Mouse (Mus musculus): ENCODE results near the gene Mlec. TPM values are rescaled to one million over a fixed set of nuclear protein-coding genes. Genes with fewer than 3 reads are reported as not detected.

The Mlec gene
- total and polyA plus RNA-seq, 2 experiments from 2014 or later = 21.1 to 68.4 TPM

- TF ChIP-seq CTCF (IDR thresholded peaks at IDR 0.05; ENCODE audit: low read depth) (no peak), EP300 (IDR thresholded peaks at IDR 0.05; ENCODE audit: low read depth) (no peak)
- no peaks in the 10 kb centered on the region for H3K36me3 ChIP-seq (replicated peaks; ENCODE audit: control insufficient read depth, insufficient read depth, low read length)
- ATAC-seq (ENCODE audit: insufficient read depth, low read depth) = no peak
Observed at GRCm38 (mm10) chr5:115190081-115190480, 32.1 kb upstream of the Mlec start.

GRCm38 (mm10) chr5:115188824-115189223 lies 30.8 kb upstream of the Mlec start:
- WGBS = 50% methylated on average over 5 of the region's 5 CpGs
- Histone ChIP-seq H3K27ac (ENCODE audit: low read depth) (no peak overlapping the region), H3K4me3 (ENCODE audit: low read depth, low read length) (no peak overlapping the region), H3K4me1 (ENCODE audit: control insufficient read depth, insufficient read depth) (peaks cover 12% of the 10 kb centered on the region), H3K9ac (replicated peaks; ENCODE audit: low read depth, low read length) (no peak overlapping the region), H3K27me3 (ENCODE audit: control insufficient read depth, insufficient read depth, low read length) (peaks cover 43% of the 10 kb centered on the region), H3K4me2 (ENCODE audit: low read depth, low read length) (no peak overlapping the region), H3K36me3 (replicated peaks; ENCODE audit: control insufficient read depth, insufficient read depth, low read length) (no peaks in the 10 kb centered on the region), H3K9me3 (replicated peaks; ENCODE audit: control insufficient read depth, low read length) (no peaks in the 10 kb centered on the region)
- TF ChIP-seq EP300 (IDR thresholded peaks at IDR 0.05; ENCODE audit: low read depth) = no peak
- peak; percentile 75 for TF ChIP-seq CTCF (IDR thresholded peaks at IDR 0.05; ENCODE audit: low read depth)
- DNase-seq (ENCODE audit: low spot score) (no peak), ATAC-seq (ENCODE audit: insufficient read depth, low read depth) (no peak)

More at GRCm38 (mm10) chr5:115190081-115190480, 32.1 kb upstream of the Mlec start:
- Histone ChIP-seq H3K9ac (replicated peaks; ENCODE audit: low read depth, low read length) (no peak overlapping the region), H3K4me3 (ENCODE audit: low read depth, low read length) (no peak overlapping the region), H3K27ac (ENCODE audit: low read depth) (no peak overlapping the region), H3K9me3 (replicated peaks; ENCODE audit: control insufficient read depth, low read length) (no peaks in the 10 kb centered on the region), H3K27me3 (ENCODE audit: control insufficient read depth, insufficient read depth, low read length) (peaks cover 55% of the 10 kb centered on the region), H3K4me1 (ENCODE audit: control insufficient read depth, insufficient read depth) (peaks cover 14% of the 10 kb centered on the region), H3K4me2 (ENCODE audit: low read depth, low read length) (no peak overlapping the region)
- WGBS = 79% methylated on average over 12 of the region's 12 CpGs
- DNase-seq (ENCODE audit: low spot score) = no peak

- Histone ChIP-seq H3K27me3 (ENCODE audit: control insufficient read depth, insufficient read depth, low read length) (peaks cover 29% of the 10 kb centered on the region), H3K9me3 (replicated peaks; ENCODE audit: control insufficient read depth, low read length) (no peaks in the 10 kb centered on the region), H3K36me3 (replicated peaks; ENCODE audit: control insufficient read depth, insufficient read depth, low read length) (no peaks in the 10 kb centered on the region), H3K9ac (replicated peaks; ENCODE audit: low read depth, low read length) (no peak overlapping the region), H3K4me3 (ENCODE audit: low read depth, low read length) (peak overlapping the region; percentile 29), H3K4me2 (ENCODE audit: low read depth, low read length) (peak overlapping the region; percentile 50), H3K27ac (ENCODE audit: low read depth) (peak overlapping the region; percentile 60), H3K4me1 (ENCODE audit: control insufficient read depth, insufficient read depth) (0 out of 2 replicates have a peak, but pooled peaks cover 7% of the 10 kb centered on the region)
- 14% methylated on average over 26 of the region's 26 CpGs for WGBS
- DNase-seq (ENCODE audit: low spot score) (peak; percentile 91), ATAC-seq (ENCODE audit: insufficient read depth, low read depth) (peak; percentile 85)
- TF ChIP-seq CTCF (IDR thresholded peaks at IDR 0.05; ENCODE audit: low read depth) = peak; percentile 85
- peak; percentile 80 for TF ChIP-seq EP300 (IDR thresholded peaks at IDR 0.05; ENCODE audit: low read depth)
Observed at GRCm38 (mm10) chr5:115187188-115188131, 29.5 kb upstream of the Mlec start.

- Histone ChIP-seq H3K36me3 (replicated peaks; ENCODE audit: control insufficient read depth, insufficient read depth, low read length) (no peaks in the 10 kb centered on the region), H3K27me3 (ENCODE audit: control insufficient read depth, insufficient read depth, low read length) (peaks cover 20% of the 10 kb centered on the region), H3K4me2 (ENCODE audit: low read depth, low read length) (peak overlapping the region; percentile 50), H3K9me3 (replicated peaks; ENCODE audit: control insufficient read depth, low read length) (no peaks in the 10 kb centered on the region), H3K9ac (replicated peaks; ENCODE audit: low read depth, low read length) (no peak overlapping the region), H3K27ac (ENCODE audit: low read depth) (peak overlapping the region; percentile 32; the same call in 1 of the 2 replicates), H3K4me3 (ENCODE audit: low read depth, low read length) (peak overlapping the region; percentile 29), H3K4me1 (ENCODE audit: control insufficient read depth, insufficient read depth) (peaks cover 15% of the 10 kb centered on the region)
- ATAC-seq (ENCODE audit: insufficient read depth, low read depth) (peak; percentile 12; the same call in 1 of the 2 replicates), DNase-seq (ENCODE audit: low spot score) (no peak)
- WGBS = 35% methylated on average over 17 of the region's 17 CpGs
- TF ChIP-seq EP300 (IDR thresholded peaks at IDR 0.05; ENCODE audit: low read depth) (no peak), CTCF (IDR thresholded peaks at IDR 0.05; ENCODE audit: low read depth) (no peak)
Observed at GRCm38 (mm10) chr5:115186371-115187073, 28.5 kb upstream of the Mlec start.

GRCm38 (mm10) chr5:115184726-115185125 lies 26.7 kb upstream of the Mlec start:
- WGBS = 24% methylated on average over 15 of the region's 15 CpGs
- H3K27me3 ChIP-seq (ENCODE audit: control insufficient read depth, insufficient read depth, low read length) = peaks cover 2% of the 10 kb centered on the region; the same call in 1 of the 2 replicates
- peak overlapping the region; percentile 44 for H3K4me2 ChIP-seq (ENCODE audit: low read depth, low read length)
- H3K4me3 ChIP-seq (ENCODE audit: low read depth, low read length) = no peak overlapping the region
- no peak for TF ChIP-seq CTCF (IDR thresholded peaks at IDR 0.05; ENCODE audit: low read depth)
- no peak for TF ChIP-seq EP300 (IDR thresholded peaks at IDR 0.05; ENCODE audit: low read depth)
- DNase-seq (ENCODE audit: low spot score) = no peak
- H3K27ac ChIP-seq (ENCODE audit: low read depth) = no peak overlapping the region
- no peaks in the 10 kb centered on the region for H3K36me3 ChIP-seq (replicated peaks; ENCODE audit: control insufficient read depth, insufficient read depth, low read length)
- ATAC-seq (ENCODE audit: insufficient read depth, low read depth) = no peak
- peaks cover 15% of the 10 kb centered on the region for H3K4me1 ChIP-seq (ENCODE audit: control insufficient read depth, insufficient read depth)
- H3K9ac ChIP-seq (replicated peaks; ENCODE audit: low read depth, low read length) = no peak overlapping the region
- no peaks in the 10 kb centered on the region for H3K9me3 ChIP-seq (replicated peaks; ENCODE audit: control insufficient read depth, low read length)
